Mouse (Mus musculus): ENCODE measurements around the gene Nav2. TPM values are rescaled to one million over a fixed set of nuclear protein-coding genes. Genes with fewer than 3 reads are reported as not detected.
A peak's percentile ranks its signal among the peaks of the same experiment; 100 is the strongest.

Gene Nav2
- polyA plus RNA-seq, 1 experiment, result 51.7 TPM

DNA sequence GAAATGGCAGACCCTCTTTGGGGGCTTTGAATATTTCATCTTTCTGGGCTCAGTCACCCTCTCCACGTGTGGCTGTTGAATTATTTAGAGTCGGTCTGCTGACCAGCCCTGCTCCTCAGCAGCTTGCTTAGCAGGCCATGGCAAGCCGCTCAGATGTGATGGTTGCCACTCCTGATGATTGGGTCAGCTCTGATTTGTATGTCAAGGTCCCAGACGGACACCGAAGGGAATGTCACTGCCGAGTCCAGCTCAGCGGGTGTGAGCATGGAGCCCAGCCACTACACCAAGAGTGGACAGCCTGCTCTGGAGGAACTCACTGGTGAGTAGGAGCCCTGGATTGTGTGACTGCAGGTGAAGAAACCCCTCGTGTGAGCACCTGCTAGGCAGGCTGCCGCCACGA lies 549.4 kb downstream of the Nav2 start:
- Histone ChIP-seq H3K4me1 (ENCODE audit: control insufficient read depth, insufficient read depth, low read length) (no peaks in the 10 kb centered on the region), H3K9me3 (replicated peaks; ENCODE audit: control insufficient read depth, insufficient read depth, low read length, poor library complexity, severe bottlenecking) (no peaks in the 10 kb centered on the region), H3K27ac (ENCODE audit: insufficient read depth, low read length) (no peak overlapping the region), H3K4me3 (ENCODE audit: low read depth, low read length) (no peak overlapping the region), H3K27me3 (ENCODE audit: control insufficient read depth, insufficient read depth, low read length, poor library complexity, severe bottlenecking) (no peaks in the 10 kb centered on the region), H3K9ac (ENCODE audit: low read depth, poor library complexity, severe bottlenecking) (no peak overlapping the region), H3K36me3 (ENCODE audit: control insufficient read depth, insufficient read depth, low read length, poor library complexity, severe bottlenecking) (peaks cover 5% of the 10 kb centered on the region; the same call in 1 of the 2 replicates)
- no peak for TF ChIP-seq CTCF (IDR thresholded peaks at IDR 0.05; ENCODE audit: low read depth, low read length)
- TF ChIP-seq EP300 (IDR thresholded peaks at IDR 0.05; ENCODE audit: insufficient read depth, low read depth, low read length), result no peak
- no peak for TF ChIP-seq POLR2A (IDR thresholded peaks at IDR 0.05; ENCODE audit: insufficient read depth, low read length)

GRCm38 (mm10) chr7:49462328-49462811 lies 553.9 kb downstream of the Nav2 start:
- peaks cover 12% of the 10 kb centered on the region; the same call in 1 of the 2 replicates for H3K36me3 ChIP-seq (ENCODE audit: control insufficient read depth, insufficient read depth, low read length, poor library complexity, severe bottlenecking)
- H3K27me3 ChIP-seq (ENCODE audit: control insufficient read depth, insufficient read depth, low read length, poor library complexity, severe bottlenecking), result no peaks in the 10 kb centered on the region
- no peak for TF ChIP-seq EP300 (IDR thresholded peaks at IDR 0.05; ENCODE audit: insufficient read depth, low read depth, low read length)
- no peak for TF ChIP-seq CTCF (IDR thresholded peaks at IDR 0.05; ENCODE audit: low read depth, low read length)
- TF ChIP-seq POLR2A (IDR thresholded peaks at IDR 0.05; ENCODE audit: insufficient read depth, low read length), result no peak
- H3K9ac ChIP-seq (ENCODE audit: low read depth, poor library complexity, severe bottlenecking), result no peak overlapping the region
- no peaks in the 10 kb centered on the region for H3K4me1 ChIP-seq (ENCODE audit: control insufficient read depth, insufficient read depth, low read length)
- no peak overlapping the region for H3K4me3 ChIP-seq (ENCODE audit: low read depth, low read length)
- no peak overlapping the region for H3K27ac ChIP-seq (ENCODE audit: insufficient read depth, low read length)
- 0 out of 2 replicates have a peak, but pooled peaks cover 7% of the 10 kb centered on the region for H3K9me3 ChIP-seq (replicated peaks; ENCODE audit: control insufficient read depth, insufficient read depth, low read length, poor library complexity, severe bottlenecking)

- Histone ChIP-seq H3K27ac (ENCODE audit: insufficient read depth, low read length) (no peak overlapping the region), H3K9me3 (replicated peaks; ENCODE audit: control insufficient read depth, insufficient read depth, low read length, poor library complexity, severe bottlenecking) (0 out of 2 replicates have a peak, but pooled peaks cover 7% of the 10 kb centered on the region), H3K4me1 (ENCODE audit: control insufficient read depth, insufficient read depth, low read length) (no peaks in the 10 kb centered on the region), H3K4me3 (ENCODE audit: low read depth, low read length) (no peak overlapping the region), H3K27me3 (ENCODE audit: control insufficient read depth, insufficient read depth, low read length, poor library complexity, severe bottlenecking) (no peaks in the 10 kb centered on the region), H3K9ac (ENCODE audit: low read depth, poor library complexity, severe bottlenecking) (no peak overlapping the region), H3K36me3 (ENCODE audit: control insufficient read depth, insufficient read depth, low read length, poor library complexity, severe bottlenecking) (peaks cover 7% of the 10 kb centered on the region; the same call in 1 of the 2 replicates)
- TF ChIP-seq EP300 (IDR thresholded peaks at IDR 0.05; ENCODE audit: insufficient read depth, low read depth, low read length), result no peak
- TF ChIP-seq CTCF (IDR thresholded peaks at IDR 0.05; ENCODE audit: low read depth, low read length), result peak; percentile 66
Observed at GRCm38 (mm10) chr7:49467861-49468260, 559.3 kb downstream of the Nav2 start.

DNA sequence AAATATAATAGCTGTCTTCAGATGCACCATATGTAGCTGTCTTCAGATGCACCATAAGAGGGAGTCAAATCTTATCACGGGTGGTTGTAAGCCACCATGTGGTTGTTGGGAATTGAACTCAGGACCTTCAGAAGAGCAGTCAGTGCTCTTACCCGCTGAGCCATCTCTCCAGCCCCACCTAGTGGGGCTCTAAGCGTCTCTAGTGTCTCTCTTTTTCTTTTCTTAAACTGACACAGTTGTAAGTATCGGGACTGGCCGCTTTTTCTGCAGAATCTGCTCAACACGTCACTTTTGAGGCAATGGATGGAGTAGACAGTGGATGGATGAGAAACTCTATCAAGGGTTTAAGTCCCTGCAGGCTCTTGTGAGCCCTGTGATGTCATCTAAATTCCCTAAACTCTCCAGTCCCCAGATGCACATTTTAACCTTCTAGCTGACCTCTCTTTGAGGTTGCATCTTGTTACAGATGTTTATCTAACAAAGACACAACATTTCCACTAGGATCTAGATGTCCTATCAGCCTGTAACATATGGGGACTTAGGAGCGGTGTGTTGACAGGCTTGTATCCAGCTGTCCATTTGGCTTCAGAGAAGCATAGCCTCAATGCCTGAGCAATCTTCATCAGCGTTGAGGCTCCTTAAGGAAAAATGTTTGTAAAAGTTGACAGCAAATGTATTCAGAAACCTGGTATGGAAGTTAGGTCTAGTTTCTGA lies 560.1 kb downstream of the Nav2 start:
- H3K4me3 ChIP-seq (ENCODE audit: low read depth, low read length), result no peak overlapping the region
- no peaks in the 10 kb centered on the region for H3K27me3 ChIP-seq (ENCODE audit: control insufficient read depth, insufficient read depth, low read length, poor library complexity, severe bottlenecking)
- no peak overlapping the region for H3K27ac ChIP-seq (ENCODE audit: insufficient read depth, low read length)
- peaks cover 7% of the 10 kb centered on the region; the same call in 1 of the 2 replicates for H3K36me3 ChIP-seq (ENCODE audit: control insufficient read depth, insufficient read depth, low read length, poor library complexity, severe bottlenecking)
- no peaks in the 10 kb centered on the region for H3K4me1 ChIP-seq (ENCODE audit: control insufficient read depth, insufficient read depth, low read length)
- TF ChIP-seq CTCF (IDR thresholded peaks at IDR 0.05; ENCODE audit: low read depth, low read length), result no peak
- TF ChIP-seq POLR2A (IDR thresholded peaks at IDR 0.05; ENCODE audit: insufficient read depth, low read length), result no peak
- TF ChIP-seq EP300 (IDR thresholded peaks at IDR 0.05; ENCODE audit: insufficient read depth, low read depth, low read length), result no peak
- 0 out of 2 replicates have a peak, but pooled peaks cover 7% of the 10 kb centered on the region for H3K9me3 ChIP-seq (replicated peaks; ENCODE audit: control insufficient read depth, insufficient read depth, low read length, poor library complexity, severe bottlenecking)
- no peak overlapping the region for H3K9ac ChIP-seq (ENCODE audit: low read depth, poor library complexity, severe bottlenecking)

- Histone ChIP-seq H3K27ac (ENCODE audit: insufficient read depth, low read length) (no peak overlapping the region), H3K27me3 (ENCODE audit: control insufficient read depth, insufficient read depth, low read length, poor library complexity, severe bottlenecking) (no peaks in the 10 kb centered on the region), H3K9ac (ENCODE audit: low read depth, poor library complexity, severe bottlenecking) (no peak overlapping the region), H3K4me3 (ENCODE audit: low read depth, low read length) (no peak overlapping the region), H3K4me1 (ENCODE audit: control insufficient read depth, insufficient read depth, low read length) (no peaks in the 10 kb centered on the region), H3K36me3 (ENCODE audit: control insufficient read depth, insufficient read depth, low read length, poor library complexity, severe bottlenecking) (no peaks in the 10 kb centered on the region), H3K9me3 (replicated peaks; ENCODE audit: control insufficient read depth, insufficient read depth, low read length, poor library complexity, severe bottlenecking) (no peaks in the 10 kb centered on the region)
- TF ChIP-seq POLR2A (IDR thresholded peaks at IDR 0.05; ENCODE audit: insufficient read depth, low read length) (no peak), CTCF (IDR thresholded peaks at IDR 0.05; ENCODE audit: low read depth, low read length) (peak; percentile 71)
Observed at GRCm38 (mm10) chr7:49471278-49471677, 562.8 kb downstream of the Nav2 start.

DNA sequence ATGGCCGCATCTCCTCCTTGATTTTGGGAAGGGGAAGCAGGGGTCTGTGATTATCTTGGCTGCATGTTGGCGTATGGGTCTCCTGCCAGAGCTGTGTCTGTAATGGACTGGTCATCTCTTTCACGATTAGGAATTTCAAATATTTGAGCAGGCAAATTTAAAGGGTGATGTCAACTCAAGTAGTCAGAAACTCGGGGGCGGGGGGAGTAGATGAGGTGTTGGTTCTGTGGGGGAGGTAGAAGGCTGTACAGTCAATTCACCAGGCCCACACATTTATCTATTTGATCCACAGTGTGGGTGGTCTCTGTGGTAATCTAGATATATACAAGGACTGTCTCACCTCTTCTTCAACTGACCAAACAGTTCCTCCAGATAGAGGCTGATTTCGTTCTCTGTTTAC lies 566.8 kb downstream of the Nav2 start:
- Histone ChIP-seq H3K4me3 (ENCODE audit: low read depth, low read length) (no peak overlapping the region), H3K27me3 (ENCODE audit: control insufficient read depth, insufficient read depth, low read length, poor library complexity, severe bottlenecking) (no peaks in the 10 kb centered on the region), H3K4me1 (ENCODE audit: control insufficient read depth, insufficient read depth, low read length) (no peaks in the 10 kb centered on the region), H3K27ac (ENCODE audit: insufficient read depth, low read length) (no peak overlapping the region), H3K9me3 (replicated peaks; ENCODE audit: control insufficient read depth, insufficient read depth, low read length, poor library complexity, severe bottlenecking) (no peaks in the 10 kb centered on the region), H3K36me3 (ENCODE audit: control insufficient read depth, insufficient read depth, low read length, poor library complexity, severe bottlenecking) (no peaks in the 10 kb centered on the region), H3K9ac (ENCODE audit: low read depth, poor library complexity, severe bottlenecking) (no peak overlapping the region)
- no peak for TF ChIP-seq EP300 (IDR thresholded peaks at IDR 0.05; ENCODE audit: insufficient read depth, low read depth, low read length)
- no peak for TF ChIP-seq POLR2A (IDR thresholded peaks at IDR 0.05; ENCODE audit: insufficient read depth, low read length)
- TF ChIP-seq CTCF (IDR thresholded peaks at IDR 0.05; ENCODE audit: low read depth, low read length), result no peak

All from ES-Bruce4 (cell line).